Mouse (Mus musculus) brain, adult 2 months (tissue): ENCODE measurements at regions not wholly inside any gene's neighbourhood (a gene's known extent, or its start where the extent isn't known, plus 50 kb on each side); places are given as distances from the start of the nearest gene placed in this dataset.

ENCODE experiments used
- DNase-seq: peaks from one replicate; pipeline ENCODE4 v3.0.0; 2011; ENCODE audit warnings: low read depth, low spot score

- DNase-seq: no peak
Observed at GRCm38 (mm10) chr16:71004211-71004610, 690.5 kb downstream of the Gbe1 start.

GRCm38 (mm10) chr16:71043381-71043780, 729.6 kb downstream of the Gbe1 start:
- DNase-seq: peak; percentile 21

GRCm38 (mm10) chr16:71054258-71054657, 740.5 kb downstream of the Gbe1 start:
- DNase-seq: no peak

- DNase-seq: peak; percentile 28
Observed at GRCm38 (mm10) chr16:71062754-71063153, 749.0 kb downstream of the Gbe1 start.

- DNase-seq: no peak
Observed at GRCm38 (mm10) chr16:71063361-71063932, 749.7 kb downstream of the Gbe1 start.

- DNase-seq: no peak
Observed at GRCm38 (mm10) chr16:71070186-71070585, 756.4 kb downstream of the Gbe1 start.

GRCm38 (mm10) chr16:71102829-71103228, 789.1 kb downstream of the Gbe1 start:
- no peak for DNase-seq

- peak; percentile 55 for DNase-seq
Observed at GRCm38 (mm10) chr16:71108979-71109378, 795.2 kb downstream of the Gbe1 start.

- no peak for DNase-seq
Observed at GRCm38 (mm10) chr16:71114301-71114700, 800.6 kb downstream of the Gbe1 start.

- DNase-seq: no peak
Observed at GRCm38 (mm10) chr16:71120706-71121105, 807.0 kb downstream of the Gbe1 start.

GRCm38 (mm10) chr16:71123616-71124015, 809.9 kb downstream of the Gbe1 start:
- DNase-seq: no peak

- no peak for DNase-seq
Observed at GRCm38 (mm10) chr16:71132826-71133225, 819.1 kb downstream of the Gbe1 start.

GRCm38 (mm10) chr16:71138668-71139067, 824.9 kb downstream of the Gbe1 start:
- no peak for DNase-seq
